Mouse (Mus musculus) MN1 (cell line): ENCODE results near the gene Zfp385a.

Experiments used
- DNase-seq: peaks from one replicate; pipeline ENCODE4 v3.0.0-alpha.2; 2016; ENCODE audit warnings: low spot score

Zfp385a gene

GRCm38 (mm10) chr15:103339961-103340337, at the start of gene Zfp385a:
Zfp385a (minus strand) TSS chr15:103340093.
- DNase-seq: peak; percentile 57

DNA sequence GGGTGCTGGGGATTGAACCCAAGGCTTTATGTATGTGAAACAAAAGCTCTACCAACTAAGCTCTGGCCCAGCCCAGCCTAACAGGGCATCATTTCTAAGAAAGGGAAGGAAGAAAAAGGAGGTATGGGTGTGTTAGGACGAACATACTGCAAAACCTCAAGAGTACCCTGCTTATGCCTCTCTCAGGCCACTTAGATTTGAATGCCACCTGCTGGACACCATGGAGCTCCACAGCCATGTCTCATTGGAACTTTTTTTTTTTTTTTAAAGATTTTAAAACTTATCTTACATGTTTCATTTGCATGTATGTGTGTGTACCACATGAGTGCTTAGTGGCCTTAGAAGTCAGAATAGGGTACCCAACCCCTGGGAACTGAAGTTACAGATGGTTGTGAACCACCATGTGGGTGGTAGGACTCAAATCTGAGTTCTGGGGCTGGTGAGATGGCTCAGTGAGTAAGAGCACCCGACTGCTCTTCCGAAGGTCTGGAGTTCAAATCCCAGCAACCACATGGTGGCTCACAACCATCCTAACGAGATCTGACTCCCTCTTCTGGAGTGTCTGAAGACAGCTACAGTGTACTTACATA, 48.8 kb upstream of the Zfp385a start:
- peak; percentile 77 for DNase-seq

DNA sequence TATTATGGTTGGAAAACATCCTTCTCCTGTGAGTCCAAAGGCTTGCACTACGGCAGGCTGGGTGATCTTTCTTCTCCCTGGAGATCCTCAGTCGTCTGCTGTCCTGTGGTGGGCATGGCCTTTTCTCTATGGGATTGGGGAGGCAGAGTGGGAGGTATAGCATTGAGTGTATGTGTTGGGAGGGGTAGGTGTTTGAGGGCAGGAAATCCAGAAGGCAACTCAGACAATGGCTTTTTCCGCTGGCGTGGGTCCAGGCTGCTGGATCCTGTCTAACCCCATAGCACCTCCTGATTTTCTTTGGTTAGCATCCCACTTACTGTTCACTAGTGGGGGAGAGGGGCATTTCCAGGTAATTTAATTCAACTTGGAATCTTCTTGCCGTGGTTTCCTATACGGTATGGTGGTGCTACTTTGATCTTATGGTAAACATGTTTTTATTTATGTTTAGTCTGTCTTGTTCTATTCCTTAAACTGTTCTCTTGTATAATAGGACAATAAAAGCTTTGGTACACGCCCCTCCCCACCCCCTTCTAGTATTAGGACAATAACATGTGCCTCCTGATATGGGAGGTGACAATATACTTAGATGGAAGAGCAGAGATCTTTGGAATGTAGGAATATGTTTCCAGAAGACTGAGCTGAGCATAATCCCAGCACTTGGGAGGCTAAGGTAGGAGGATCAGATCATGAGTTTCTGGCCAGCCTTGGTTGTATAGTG, 44.0 kb upstream of the Zfp385a start:
- DNase-seq: no peak

GRCm38 (mm10) chr15:103382795-103383406, 43.0 kb upstream of the Zfp385a start:
- DNase-seq: no peak

- no peak for DNase-seq
These were observed 42.2 kb upstream of the Zfp385a start for GRCm38 (mm10) chr15:103382075-103382474.

DNA sequence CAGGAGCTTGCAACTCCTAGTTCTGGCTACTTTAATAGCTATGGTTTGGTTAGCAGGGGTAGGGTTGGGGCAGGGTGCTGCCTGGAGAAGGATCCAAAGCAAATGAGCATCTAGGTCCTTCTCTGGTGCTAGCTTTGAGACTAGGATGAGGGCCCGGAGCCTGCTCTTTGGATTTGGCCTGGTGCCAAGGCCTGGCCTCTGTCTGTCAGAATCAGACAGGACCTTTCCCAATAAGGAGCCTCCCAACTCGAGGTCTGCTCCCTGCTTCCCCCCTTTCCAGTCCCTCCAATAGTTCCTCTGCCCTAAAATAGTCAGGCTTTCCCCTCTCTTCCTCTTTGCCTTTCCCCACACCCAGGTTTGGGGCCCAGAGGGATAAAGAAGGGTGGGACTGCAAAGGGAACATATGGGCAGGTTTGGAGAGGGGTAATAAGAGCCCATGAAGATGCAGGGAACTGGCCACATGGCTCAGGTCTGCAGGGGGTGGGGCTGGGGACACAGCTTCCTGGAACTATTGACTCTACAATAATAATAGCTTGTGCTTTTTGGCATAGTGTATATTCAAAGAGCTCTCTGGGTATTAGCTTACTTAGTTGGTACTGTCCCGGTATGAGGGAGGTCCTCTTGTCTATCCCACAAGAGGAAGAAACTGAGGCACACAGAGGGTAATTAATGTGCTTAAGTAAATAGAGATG, 38.9 kb upstream of the Zfp385a start:
- peak; percentile 62 for DNase-seq

DNA sequence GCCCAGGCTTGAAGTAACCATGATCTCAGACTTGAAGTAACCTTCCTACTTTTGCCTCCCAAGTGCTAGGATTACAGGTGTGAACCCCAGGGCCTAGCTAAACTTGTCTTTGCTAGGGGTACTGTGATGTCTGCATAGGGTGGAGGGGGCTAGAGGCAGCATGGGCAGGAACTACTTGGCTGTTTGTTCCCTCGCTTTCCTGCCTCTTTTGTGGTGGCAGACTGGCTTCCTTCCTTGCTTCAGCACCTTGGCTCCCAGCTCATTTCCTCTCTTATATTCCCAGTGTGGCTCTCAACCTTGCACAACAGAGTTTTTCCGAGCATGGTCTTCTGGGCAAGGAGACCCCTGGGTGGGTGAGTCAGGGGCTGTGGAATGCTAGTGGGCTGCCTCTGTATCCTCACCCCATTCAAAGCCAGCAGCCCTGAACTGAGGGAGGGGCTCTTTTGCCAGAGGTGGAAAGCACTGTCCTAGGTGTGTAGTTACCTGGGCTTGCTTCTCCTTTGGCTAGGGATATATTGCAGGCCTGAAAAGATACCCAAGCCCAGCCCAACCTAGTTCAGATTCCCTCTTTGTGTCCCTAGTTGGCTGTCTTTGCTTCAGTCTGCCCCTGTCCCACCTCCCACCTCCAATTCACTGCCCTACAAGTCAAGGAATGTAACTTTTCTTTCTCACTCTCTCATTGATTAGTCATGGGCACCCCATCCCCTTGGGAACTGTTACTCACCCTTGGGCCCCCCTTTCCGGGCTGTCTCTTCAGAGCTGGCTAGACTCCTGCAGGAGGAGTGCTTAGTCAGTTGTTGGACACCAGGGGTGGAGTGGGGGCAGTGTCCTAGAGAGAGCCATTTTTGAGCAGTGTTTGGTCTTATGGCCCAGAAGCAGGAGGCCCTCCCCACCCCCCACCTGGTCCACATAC, 38.1 kb upstream of the Zfp385a start:
- peak; percentile 63 for DNase-seq

- DNase-seq: peak; percentile 93
These were observed 37.0 kb upstream of the Zfp385a start for GRCm38 (mm10) chr15:103376837-103377269.

DNA sequence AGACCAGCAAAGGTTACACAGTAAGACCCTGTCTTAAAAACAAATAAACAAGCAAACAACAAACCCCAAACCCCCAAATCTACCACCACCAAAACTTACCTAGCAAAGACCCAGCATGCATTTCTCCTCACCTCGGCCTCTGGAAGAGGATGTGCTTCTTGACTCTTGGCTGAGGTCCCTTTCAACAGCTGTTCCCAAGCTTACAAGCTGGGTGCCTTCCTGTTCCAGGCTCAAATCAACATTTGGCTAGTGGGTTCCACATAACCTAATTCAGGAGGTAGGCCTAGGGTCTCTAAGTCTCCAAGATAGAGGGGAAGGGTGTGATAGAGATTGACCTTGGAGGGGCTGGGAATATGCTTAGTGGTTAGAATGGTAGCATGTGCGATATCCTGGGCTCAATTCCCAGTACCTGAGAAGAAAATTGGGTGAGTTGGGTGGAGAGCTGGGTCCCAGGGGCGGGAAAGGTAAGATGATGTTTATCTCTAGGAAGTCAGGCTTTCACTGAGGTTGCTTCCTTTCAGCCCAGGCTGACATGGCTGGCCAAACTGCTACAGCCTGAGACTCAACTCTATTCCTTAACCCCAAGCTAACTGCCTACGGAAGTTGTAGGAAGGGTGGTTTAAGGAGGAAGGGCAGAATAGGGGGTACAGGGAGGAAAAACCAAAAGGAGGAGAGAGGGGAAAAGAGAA, 35.4 kb upstream of the Zfp385a start:
- DNase-seq: no peak

- DNase-seq: no peak
These were observed 32.6 kb upstream of the Zfp385a start for GRCm38 (mm10) chr15:103372461-103372860.

DNA sequence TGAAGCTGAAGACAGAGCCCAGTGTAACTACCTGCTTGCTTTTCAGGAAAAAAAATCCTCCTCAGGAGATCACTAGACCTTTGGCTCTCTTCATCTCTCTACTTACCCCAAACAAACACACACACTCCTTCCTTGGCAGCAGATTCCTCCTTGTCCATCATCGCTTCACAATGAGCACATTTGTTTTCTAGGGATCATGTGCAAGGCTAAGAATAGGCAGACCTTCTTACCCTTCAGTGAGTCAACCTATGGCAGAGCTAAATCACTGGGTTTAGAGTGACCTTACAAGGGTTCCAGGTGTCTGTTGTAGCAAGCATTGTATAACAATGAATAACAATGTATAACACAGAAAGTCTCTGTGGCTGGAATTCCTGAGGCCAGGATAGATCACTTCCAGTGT, 31.8 kb upstream of the Zfp385a start:
- no peak for DNase-seq

- DNase-seq: no peak
These were observed 31.3 kb upstream of the Zfp385a start for GRCm38 (mm10) chr15:103371208-103371607.

- DNase-seq: no peak
These were observed 30.6 kb upstream of the Zfp385a start for GRCm38 (mm10) chr15:103370462-103370861.

GRCm38 (mm10) chr15:103369123-103369522, 29.2 kb upstream of the Zfp385a start:
- DNase-seq: no peak

DNA sequence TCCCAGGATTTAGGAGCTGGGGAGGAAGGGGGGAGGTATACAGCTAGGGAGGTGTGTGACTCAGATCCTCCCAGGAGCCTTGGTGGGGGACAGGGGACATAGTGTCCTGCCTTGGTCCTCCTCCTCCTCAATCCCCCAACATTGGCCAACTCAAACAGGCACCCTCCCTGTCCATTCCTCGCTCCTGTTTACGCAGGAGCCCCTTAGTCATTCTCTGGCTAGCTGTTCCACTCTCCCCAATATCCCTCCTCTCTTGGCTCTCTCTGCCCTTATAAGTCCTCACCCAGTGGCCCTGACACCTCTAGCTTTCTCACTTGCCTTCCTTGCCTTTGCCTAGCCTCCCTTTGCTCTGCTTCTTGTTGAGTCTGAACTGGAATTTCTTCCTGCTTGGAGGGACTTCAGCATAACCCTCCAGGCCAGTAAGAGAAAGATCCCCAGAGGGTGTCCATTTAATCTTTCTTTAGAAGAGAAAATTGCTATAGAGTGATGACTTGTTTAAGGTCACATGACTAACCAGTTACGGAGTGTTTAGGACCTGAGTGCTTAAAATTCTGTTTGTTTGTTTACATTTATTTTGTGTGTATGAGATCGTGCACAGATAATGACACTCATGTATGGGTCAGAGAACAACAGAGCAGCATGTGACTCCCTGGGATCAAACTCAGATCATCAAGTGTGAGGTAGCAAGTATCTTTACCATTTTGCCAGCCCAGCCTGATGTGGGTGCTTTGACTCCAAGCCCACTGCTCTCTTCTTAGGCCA, 28.5 kb upstream of the Zfp385a start:
- no peak for DNase-seq

DNA sequence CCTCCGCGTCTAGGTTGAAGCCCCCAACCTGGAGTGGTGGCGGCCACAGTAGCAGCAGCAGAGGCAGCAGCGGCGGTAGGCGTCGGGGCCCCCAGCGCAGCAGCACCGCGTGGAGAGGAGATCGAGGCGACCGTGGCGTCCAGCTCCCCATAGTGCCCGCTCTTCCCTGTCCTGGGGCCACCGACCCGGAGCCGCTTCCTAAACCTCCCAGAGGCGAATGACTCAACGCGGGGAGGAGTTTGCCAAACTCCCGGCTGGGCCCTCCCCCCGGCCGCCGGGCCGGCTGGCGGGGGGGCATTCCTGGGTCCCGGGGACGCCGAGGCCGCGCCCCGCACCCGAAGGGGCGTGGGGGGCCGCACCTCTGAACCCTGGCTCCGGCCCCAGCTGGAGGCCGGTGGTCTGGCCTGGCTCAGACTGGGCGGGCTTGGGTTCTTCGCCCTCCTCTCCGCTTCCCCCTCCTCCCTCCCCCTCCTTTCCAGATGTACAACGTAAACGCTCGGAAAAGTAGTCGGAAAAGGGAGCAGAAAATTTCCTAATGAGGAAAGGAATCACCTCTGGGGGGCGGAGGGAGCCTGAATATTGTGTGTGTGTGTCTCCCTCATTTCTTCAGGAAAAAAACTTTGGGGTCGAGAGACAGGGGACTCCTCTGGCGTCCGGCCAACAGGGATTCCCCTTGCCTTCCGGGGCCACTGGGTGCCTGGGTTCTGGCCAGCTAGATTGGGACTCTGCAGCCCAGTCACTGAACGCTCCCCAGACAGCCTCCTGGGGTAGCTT, 26.7 kb upstream of the Zfp385a start, which contains the start of gene Itga5:
Itga5 (minus strand) TSS at position 388 of the 774 bp plus-strand sequence.
- DNase-seq: peak; percentile 82

DNA sequence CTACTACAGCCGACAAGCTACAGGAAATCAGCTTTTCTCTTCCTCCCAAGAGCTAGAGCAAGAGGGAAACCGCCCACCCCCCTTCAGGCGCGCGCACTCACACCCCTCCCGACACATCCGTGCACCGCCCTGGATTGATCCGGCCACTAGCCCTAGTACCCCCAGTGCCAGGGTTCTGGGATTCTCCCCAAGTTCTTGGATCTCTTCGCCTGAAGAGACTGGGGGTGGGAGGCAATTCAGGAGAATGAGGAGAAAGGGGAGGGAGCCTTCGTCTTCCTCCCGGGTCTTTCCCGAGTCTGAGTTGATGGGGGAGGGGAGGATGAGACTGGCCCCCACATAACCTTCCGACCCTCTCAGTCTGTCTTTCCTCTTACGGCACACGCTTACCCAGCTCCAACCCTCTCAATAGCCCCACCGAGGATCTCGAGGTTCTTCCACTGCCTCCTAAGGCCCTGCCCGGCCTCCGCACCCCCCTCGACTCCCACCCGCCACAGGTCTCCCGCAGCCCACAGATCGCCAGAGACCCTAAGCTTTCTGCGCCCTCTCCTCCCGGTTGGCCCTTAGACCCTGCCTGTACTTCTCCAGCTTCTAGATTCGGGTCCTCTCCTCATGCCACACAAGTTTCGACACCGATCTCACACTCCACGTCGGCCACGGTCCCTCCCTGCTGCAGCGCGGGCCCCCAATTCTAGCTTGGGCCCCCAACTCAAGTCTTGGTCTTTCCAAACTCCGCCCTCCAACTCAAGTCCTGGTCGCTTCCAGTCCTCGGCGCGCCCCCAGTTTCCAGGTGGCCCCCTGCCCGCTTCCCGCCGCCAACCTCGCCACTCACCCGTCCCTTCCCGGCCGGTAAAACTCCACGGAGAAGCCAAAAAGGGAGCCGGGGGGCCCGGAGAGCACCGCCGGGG, 25.8 kb upstream of the Zfp385a start:
- DNase-seq: peak; percentile 34

GRCm38 (mm10) chr15:103364761-103365160, 24.9 kb upstream of the Zfp385a start:
- no peak for DNase-seq
